Mouse (Mus musculus) embryo, embryonic 10.5 days (tissue): ENCODE results near the gene Mfap4.

Experiments used
- DNase-seq: peaks from one replicate; pipeline ENCODE4 v3.0.0-alpha.2; 2015; ENCODE audit warnings: low spot score

Gene Mfap4

GRCm38 (mm10) chr11:61514953-61515352, 29.7 kb downstream of the Mfap4 start:
- peak; percentile 72 for DNase-seq

- DNase-seq = no peak
Measured at GRCm38 (mm10) chr11:61517971-61518370, 32.7 kb downstream of the Mfap4 start.

GRCm38 (mm10) chr11:61518871-61519270, 33.6 kb downstream of the Mfap4 start:
- DNase-seq = no peak

- DNase-seq = no peak
Measured at GRCm38 (mm10) chr11:61519484-61520107, 34.4 kb downstream of the Mfap4 start.

- DNase-seq = no peak
Measured at GRCm38 (mm10) chr11:61526872-61527271, 41.6 kb downstream of the Mfap4 start.

GRCm38 (mm10) chr11:61529268-61529713, 44.1 kb downstream of the Mfap4 start:
- peak; percentile 10 for DNase-seq

GRCm38 (mm10) chr11:61532820-61533219, 47.6 kb downstream of the Mfap4 start:
- DNase-seq = no peak

GRCm38 (mm10) chr11:61533571-61533970, 48.3 kb downstream of the Mfap4 start:
- DNase-seq = peak; percentile 15

GRCm38 (mm10) chr11:61535530-61535929, 50.3 kb downstream of the Mfap4 start:
- no peak for DNase-seq

- no peak for DNase-seq
Measured at GRCm38 (mm10) chr11:61536952-61537351, 51.7 kb downstream of the Mfap4 start.

GRCm38 (mm10) chr11:61537362-61537761, 52.1 kb downstream of the Mfap4 start:
- DNase-seq = no peak
